Mouse (Mus musculus) olfactory bulb, adult 2 months (tissue): ENCODE results near the gene Flt1. TPM values are rescaled to one million over a fixed set of nuclear protein-coding genes. Genes with fewer than 3 reads are reported as not detected.

Experiments
- H3K27ac ChIP-seq: fragments of 200-500 bp; 2 replicates; pipeline ENCODE4 v1.5.1; 2012; ENCODE audit warnings: low read depth, low read length; ENCODE audit not compliant: insufficient read depth
- H3K4me1 ChIP-seq: fragments of 200-500 bp; 2 replicates; pipeline ENCODE4 v1.6.1; 2012; ENCODE audit warnings: low read length; ENCODE audit not compliant: control insufficient read depth, insufficient read depth
- H3K4me3 ChIP-seq: fragments of 200-500 bp; 2 replicates; pipeline ENCODE4 v1.5.1; 2012; ENCODE audit warnings: mild to moderate bottlenecking, low read depth, low read length, moderate library complexity; ENCODE audit not compliant: insufficient read depth
- CTCF ChIP-seq: fragments of 200-500 bp; IDR thresholded peaks from 2 replicates; pipeline ENCODE4 v1.5.1; 2012; ENCODE audit warnings: low read depth, mild to moderate bottlenecking, low read length, moderate library complexity; ENCODE audit not compliant: insufficient read depth
- POLR2A ChIP-seq: fragments of 200-500 bp; IDR thresholded peaks from 2 replicates; pipeline ENCODE4 v1.6.1; 2012; ENCODE audit warnings: mild to moderate bottlenecking, low read depth, low read length, moderate library complexity; ENCODE audit not compliant: insufficient read depth
- WGBS: fragments of 180-500 bp; shearing (Covaris S2); methylation state at CpG from one replicate; pipeline ENCODE4 v1.1.7; 2018; 5-methylcytosine and 5-hydroxymethylcytosine counted together
- polyA plus RNA-seq: library from polyadenylated mRNA; stranded (reverse); fragments of >200 nt; gene quantifications from 2 replicates; pipeline ENCODE4 v1.2.4, GENCODE M21; 2012; ENCODE audit warnings: low replicate concordance; ENCODE audit not compliant: missing spikeins, insufficient read depth, insufficient read length

The Flt1 gene
- polyA plus RNA-seq, 1 experiment = not detected

- Histone ChIP-seq H3K4me3 (no peak overlapping the region), H3K27ac (no peak overlapping the region), H3K4me1 (no peaks in the 10 kb centered on the region)
- WGBS = 86% methylated on average over 3 of the region's 3 CpGs
- no peak for TF ChIP-seq CTCF
- TF ChIP-seq POLR2A = no peak
These were observed 198.0 kb downstream of the Flt1 start for GRCm38 (mm10) chr5:147527788-147528187.

DNA sequence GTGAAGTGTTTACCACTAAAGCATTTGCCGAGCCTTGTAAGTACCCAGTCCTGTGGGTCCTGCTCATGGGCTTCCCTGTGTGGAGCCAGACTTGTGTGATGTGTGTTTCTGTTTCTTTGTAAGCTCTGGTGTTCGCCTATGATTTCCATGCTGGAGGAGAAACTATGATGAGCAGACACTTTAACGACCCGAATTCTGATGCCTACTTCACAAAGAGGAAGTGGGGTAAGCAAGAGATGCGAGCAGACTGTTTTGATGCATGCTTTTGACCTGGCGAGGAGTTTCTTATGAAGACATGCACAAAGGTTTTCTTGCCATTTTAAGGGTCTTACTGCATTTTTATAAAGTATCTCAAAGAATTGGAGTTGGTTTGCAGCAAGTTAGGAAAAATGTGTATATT lies 198.8 kb downstream of the Flt1 start:
- Histone ChIP-seq H3K27ac (no peak overlapping the region), H3K4me1 (no peaks in the 10 kb centered on the region), H3K4me3 (no peak overlapping the region)
- TF ChIP-seq CTCF (no peak), POLR2A (no peak)
- 87% methylated on average over 6 of the region's 6 CpGs for WGBS

Other genes starting within 250 kb of the Flt1 start
- gene Pomp, start 134.4 kb upstream of the Flt1 start, polyA plus RNA-seq = 1,212 TPM in 1 of 2 replicates, not detected in the other
- gene Slc46a3, start 168.8 kb upstream of the Flt1 start, polyA plus RNA-seq = not detected in 2 replicates
- not detected in 2 replicates for gene Mtus2, start 231.3 kb upstream of the Flt1 start, polyA plus RNA-seq